Mouse (Mus musculus): ENCODE results near the gene Aarsd1. TPM values are rescaled to one million over a fixed set of nuclear protein-coding genes. Genes with fewer than 3 reads are reported as not detected.
"Not testable (repeated sequence)": the region's sequence is repeated elsewhere in the genome, so short reads cannot be mapped to it uniquely, and the experiment has no call there.

The Aarsd1 gene
- polyA plus RNA-seq, 1 experiment, result 20.2 TPM

GRCm38 (mm10) chr11:101433396-101433795, 16.0 kb upstream of the Aarsd1 start:
- Histone ChIP-seq H3K4me1 (ENCODE audit: control insufficient read depth, insufficient read depth, insufficient read length, low read length) (no peaks in the 10 kb centered on the region), H3K4me3 (ENCODE audit: insufficient read depth, low read depth, low read length) (no peak overlapping the region), H3K27ac (replicated peaks; ENCODE audit: low read depth, low read length) (no peak overlapping the region)

GRCm38 (mm10) chr11:101431327-101431726, 13.9 kb upstream of the Aarsd1 start:
- Histone ChIP-seq H3K27ac (replicated peaks; ENCODE audit: low read depth, low read length) (no peak overlapping the region), H3K4me1 (ENCODE audit: control insufficient read depth, insufficient read depth, insufficient read length, low read length) (no peaks in the 10 kb centered on the region; the same call in 1 of the 2 replicates), H3K4me3 (ENCODE audit: insufficient read depth, low read depth, low read length) (no peak overlapping the region)

- H3K27ac ChIP-seq (replicated peaks; ENCODE audit: low read depth, low read length), result no peak overlapping the region
- H3K4me3 ChIP-seq (ENCODE audit: insufficient read depth, low read depth, low read length), result peak overlapping the region; percentile 93
- H3K4me1 ChIP-seq (ENCODE audit: control insufficient read depth, insufficient read depth, insufficient read length, low read length), result peaks cover 8% of the 10 kb centered on the region
Measured at GRCm38 (mm10) chr11:101426165-101426564, 8.8 kb upstream of the Aarsd1 start.

- H3K27ac ChIP-seq (replicated peaks; ENCODE audit: low read depth, low read length), result peak within 1 kb of the TSS; percentile 73
- peaks cover 8% of the 10 kb centered on the region for H3K4me1 ChIP-seq (ENCODE audit: control insufficient read depth, insufficient read depth, insufficient read length, low read length)
Measured at GRCm38 (mm10) chr11:101424925-101425813, 7.8 kb upstream of the Aarsd1 start, which contains the start of the genes Rundc1 and Ptges3l. TSS of gene Rundc1 (plus strand) at chr11:101425085. TSS of gene Ptges3l (minus strand) at chr11:101425333.

GRCm38 (mm10) chr11:101424105-101424851, 6.9 kb upstream of the Aarsd1 start, which contains the start of gene Gm27029:
TSS of gene Gm27029 (minus strand) at chr11:101424796.
- peak within 1 kb of the TSS; percentile 73 for H3K27ac ChIP-seq (replicated peaks; ENCODE audit: low read depth, low read length)
- H3K4me3 ChIP-seq (ENCODE audit: insufficient read depth, low read depth, low read length), result peak within 1 kb of the TSS; percentile 93
- peaks cover 8% of the 10 kb centered on the region for H3K4me1 ChIP-seq (ENCODE audit: control insufficient read depth, insufficient read depth, insufficient read length, low read length)

More at GRCm38 (mm10) chr11:101424925-101425813, 7.8 kb upstream of the Aarsd1 start, which contains the start of the genes Rundc1 and Ptges3l:
- H3K4me3 ChIP-seq (ENCODE audit: insufficient read depth, low read depth, low read length), result peak within 1 kb of the TSS; percentile 93

DNA sequence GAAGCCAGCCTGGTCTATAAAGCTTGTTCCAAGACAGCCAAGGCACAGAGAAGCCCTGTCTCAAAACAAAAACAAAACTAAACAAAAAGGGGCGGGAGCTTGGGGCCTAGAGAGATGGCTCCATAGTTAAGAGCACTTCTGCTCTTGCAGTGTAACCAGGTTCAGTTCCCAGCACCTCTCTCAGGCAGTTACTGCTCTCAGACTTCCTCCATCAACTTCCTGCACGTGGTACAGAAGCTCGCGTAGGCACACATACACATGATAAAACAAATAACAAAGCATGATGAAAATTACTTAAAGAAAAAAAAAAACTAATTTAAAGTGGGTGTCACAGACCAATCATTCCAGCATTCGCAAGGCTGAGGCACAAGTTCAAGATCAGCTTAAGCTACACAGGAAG, 2.7 kb upstream of the Aarsd1 start:
- Histone ChIP-seq H3K4me1 (ENCODE audit: control insufficient read depth, insufficient read depth, insufficient read length, low read length) (peaks cover 5% of the 10 kb centered on the region; the same call in 1 of the 2 replicates), H3K27ac (replicated peaks; ENCODE audit: low read depth, low read length) (no peak overlapping the region)

DNA sequence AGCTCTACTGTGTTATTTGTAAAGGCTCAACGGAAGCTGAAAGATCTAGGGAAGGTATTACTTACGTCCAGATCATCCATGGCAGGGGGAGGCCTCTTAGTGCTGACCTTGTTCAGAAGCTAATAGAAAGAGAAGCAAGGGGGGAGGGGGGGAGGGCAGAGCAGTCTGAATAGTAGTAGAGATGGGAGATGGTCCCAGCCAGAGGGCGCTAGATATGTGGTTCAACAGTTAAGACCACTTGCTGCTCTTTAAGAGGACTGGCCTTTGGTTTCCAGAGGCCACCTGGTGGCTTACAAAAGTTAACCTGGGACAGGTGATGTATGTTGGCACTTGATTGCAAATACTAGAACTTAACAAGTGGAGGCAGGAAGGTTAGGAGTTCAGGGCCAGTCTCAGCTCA, 2.2 kb upstream of the Aarsd1 start:
- Histone ChIP-seq H3K4me3 (ENCODE audit: insufficient read depth, low read depth, low read length) (no peak overlapping the region), H3K27ac (replicated peaks; ENCODE audit: low read depth, low read length) (no peak overlapping the region)

More for the DNA sequence above, 2.7 kb upstream of the Aarsd1 start:
- no peak overlapping the region for H3K4me3 ChIP-seq (ENCODE audit: insufficient read depth, low read depth, low read length)

DNA sequence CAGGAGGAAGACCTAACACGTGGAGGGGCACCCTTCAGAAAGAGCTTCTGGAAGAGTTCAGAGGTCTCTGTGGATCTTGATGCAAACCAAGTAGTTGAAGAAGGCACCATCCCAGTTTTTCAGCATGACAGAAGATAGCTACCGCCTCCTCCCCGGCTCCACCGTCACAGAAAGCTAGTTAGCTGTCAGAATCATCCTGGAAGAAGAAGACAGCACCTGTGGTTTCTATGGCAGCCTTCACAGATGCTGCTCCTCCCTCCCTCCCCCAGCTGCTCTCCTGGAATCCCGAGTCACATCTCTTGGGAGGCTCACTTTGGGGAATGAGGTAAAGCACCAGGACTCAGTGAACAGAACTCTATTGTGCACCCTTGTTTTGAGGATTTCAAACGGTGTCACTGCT, 1.6 kb upstream of the Aarsd1 start:
- H3K27ac ChIP-seq (replicated peaks; ENCODE audit: low read depth, low read length), result no peak overlapping the region
- peaks cover 1% of the 10 kb centered on the region; the same call in 1 of the 2 replicates for H3K4me1 ChIP-seq (ENCODE audit: control insufficient read depth, insufficient read depth, insufficient read length, low read length)
- no peak overlapping the region for H3K4me3 ChIP-seq (ENCODE audit: insufficient read depth, low read depth, low read length)

More for the DNA sequence above, 2.2 kb upstream of the Aarsd1 start:
- H3K4me1 ChIP-seq (ENCODE audit: control insufficient read depth, insufficient read depth, insufficient read length, low read length), result peaks cover 5% of the 10 kb centered on the region; the same call in 1 of the 2 replicates

- H3K4me3 ChIP-seq (ENCODE audit: insufficient read depth, low read depth, low read length), result peak overlapping the region; percentile 97
- no peak overlapping the region for H3K27ac ChIP-seq (replicated peaks; ENCODE audit: low read depth, low read length)
- H3K4me1 ChIP-seq (ENCODE audit: control insufficient read depth, insufficient read depth, insufficient read length, low read length), result no peaks in the 10 kb centered on the region
Measured at GRCm38 (mm10) chr11:101416433-101417100, 848 bp downstream of the Aarsd1 start.

- H3K27ac ChIP-seq (replicated peaks; ENCODE audit: low read depth, low read length), result no peak overlapping the region
- H3K4me1 ChIP-seq (ENCODE audit: control insufficient read depth, insufficient read depth, insufficient read length, low read length), result no peaks in the 10 kb centered on the region
- no peak overlapping the region for H3K4me3 ChIP-seq (ENCODE audit: insufficient read depth, low read depth, low read length)
Measured at GRCm38 (mm10) chr11:101415306-101415705, 2.1 kb downstream of the Aarsd1 start.

DNA sequence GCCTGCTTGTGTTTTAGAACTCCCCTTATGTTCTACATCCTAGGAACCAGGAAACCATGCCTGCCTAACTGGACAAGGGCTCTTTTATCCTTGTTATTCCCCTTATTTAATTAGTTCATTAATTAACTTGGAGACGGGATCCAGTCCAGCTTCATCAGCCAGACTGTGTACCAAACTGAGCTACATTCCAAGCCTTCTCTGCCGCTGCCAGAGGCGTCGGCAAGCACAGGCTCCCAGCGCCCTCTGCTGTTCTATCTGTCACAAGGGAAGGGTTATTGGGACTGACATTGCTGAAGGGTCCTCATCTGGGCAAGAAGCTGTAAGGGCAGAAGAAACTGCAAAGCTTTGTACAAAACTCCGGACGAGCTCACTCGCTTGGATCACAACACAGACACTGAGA, 22.3 kb downstream of the Aarsd1 start:
- Histone ChIP-seq H3K4me1 (ENCODE audit: control insufficient read depth, insufficient read depth, insufficient read length, low read length) (no peaks in the 10 kb centered on the region), H3K27ac (replicated peaks; ENCODE audit: low read depth, low read length) (no peak overlapping the region)

DNA sequence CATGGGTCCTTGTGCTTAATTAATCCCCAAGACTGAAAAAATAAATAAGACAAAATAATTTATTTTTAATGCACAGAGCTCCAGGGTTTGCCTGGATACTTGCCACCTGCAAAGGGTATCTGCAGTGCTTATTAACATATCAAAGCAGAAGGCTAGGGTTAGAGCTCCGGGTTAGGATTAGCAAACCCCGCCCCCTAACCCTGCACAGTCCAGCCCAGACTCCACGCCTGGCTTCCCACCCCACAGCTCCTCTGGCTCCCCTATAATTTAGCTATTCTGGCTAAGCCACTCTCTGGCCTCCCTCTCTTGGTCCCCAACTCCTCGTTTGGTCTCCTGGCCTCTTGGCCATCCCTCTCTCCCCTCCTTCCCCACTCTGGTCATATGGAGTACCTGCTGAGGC, 35.6 kb downstream of the Aarsd1 start:
- Histone ChIP-seq H3K4me3 (ENCODE audit: insufficient read depth, low read depth, low read length) (no peak overlapping the region), H3K27ac (replicated peaks; ENCODE audit: low read depth, low read length) (no peak overlapping the region), H3K4me1 (ENCODE audit: control insufficient read depth, insufficient read depth, insufficient read length, low read length) (peaks cover 3% of the 10 kb centered on the region; the same call in 1 of the 2 replicates)

More for the DNA sequence above, 22.3 kb downstream of the Aarsd1 start:
- H3K4me3 ChIP-seq (ENCODE audit: insufficient read depth, low read depth, low read length), result no peak overlapping the region

DNA sequence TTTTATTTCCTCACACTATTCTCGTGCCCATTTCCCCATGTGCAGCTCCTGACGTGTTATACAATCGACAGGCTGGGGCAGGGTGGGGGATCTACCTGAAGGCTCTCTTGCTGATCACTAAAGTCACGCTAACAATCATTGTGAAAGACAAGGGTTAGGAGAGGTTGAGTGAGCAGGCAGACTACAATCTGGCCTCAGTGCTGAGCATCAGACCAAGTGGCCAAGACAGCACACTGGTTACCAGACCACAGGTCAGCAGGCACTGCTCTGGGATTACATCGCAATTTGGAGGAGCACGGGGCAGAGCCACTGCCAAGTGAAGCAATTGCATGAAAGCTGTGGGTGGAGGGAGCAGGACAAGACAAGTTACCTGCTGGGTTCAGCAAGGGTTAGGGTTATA, 38.5 kb downstream of the Aarsd1 start:
- peaks cover 2% of the 10 kb centered on the region; the same call in 1 of the 2 replicates for H3K4me1 ChIP-seq (ENCODE audit: control insufficient read depth, insufficient read depth, insufficient read length, low read length)
- H3K4me3 ChIP-seq (ENCODE audit: insufficient read depth, low read depth, low read length), result no peak overlapping the region
- H3K27ac ChIP-seq (replicated peaks; ENCODE audit: low read depth, low read length), result peak overlapping the region; percentile 92

DNA sequence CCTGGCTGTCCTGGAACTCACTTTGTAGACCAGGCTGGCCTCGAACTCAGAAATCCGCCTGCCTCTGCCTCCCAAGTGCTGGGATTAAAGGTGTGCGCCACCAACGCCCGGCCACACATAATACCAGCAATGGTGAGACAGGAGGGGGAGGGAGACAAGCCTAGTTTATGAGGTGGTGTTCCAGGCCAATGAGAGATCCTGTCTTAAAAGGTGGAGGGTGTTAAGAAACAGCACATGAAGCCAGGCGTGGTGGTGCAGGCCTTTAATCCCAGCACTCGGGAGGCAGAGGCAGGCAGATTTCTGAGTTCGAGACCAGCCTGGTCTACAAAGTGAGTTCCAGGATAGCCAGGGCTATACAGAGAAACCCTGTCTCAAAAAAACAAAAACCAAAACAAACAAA, 39.2 kb downstream of the Aarsd1 start:
- H3K4me1 ChIP-seq (ENCODE audit: control insufficient read depth, insufficient read depth, insufficient read length, low read length); H3K4me3 ChIP-seq (ENCODE audit: insufficient read depth, low read depth, low read length): not testable (repeated sequence)
- H3K27ac ChIP-seq (replicated peaks; ENCODE audit: low read depth, low read length), result peak overlapping the region; percentile 92

All from brown adipose tissue, adult 24 weeks (tissue).